Mouse (Mus musculus) ovary, postnatal 36 days (tissue): Measurements from ENCODE around the gene Praf2.
"Not testable (repeated sequence)": the region's sequence is repeated elsewhere in the genome, so short reads cannot be mapped to it uniquely, and the experiment has no call there.

ENCODE experiments used
- DNase-seq: peaks from one replicate; pipeline ENCODE4 v3.0.0; 2022; ENCODE audit warnings: low spot score, mixed read lengths

Gene Praf2

GRCm38 (mm10) chrX:7728215-7728921, at the start of gene Praf2:
Gene Praf2, plus strand, starts transcription at chrX:7728439.
- DNase-seq: peak; percentile 65

- no peak for DNase-seq
These were observed 49.3 kb upstream of the Praf2 start for GRCm38 (mm10) chrX:7678986-7679385.

GRCm38 (mm10) chrX:7679405-7680056, 48.7 kb upstream of the Praf2 start:
- DNase-seq: peak; percentile 89

- DNase-seq: no peak
These were observed 48.2 kb upstream of the Praf2 start for GRCm38 (mm10) chrX:7680057-7680412.

GRCm38 (mm10) chrX:7680864-7681263, 47.4 kb upstream of the Praf2 start, which contains the start of gene Magix:
Gene Magix, minus strand, starts transcription at chrX:7681251.
- no peak for DNase-seq

- DNase-seq: no peak
These were observed 39.9 kb upstream of the Praf2 start for GRCm38 (mm10) chrX:7688321-7688720.

- DNase-seq: no peak
These were observed 37.8 kb upstream of the Praf2 start for GRCm38 (mm10) chrX:7690486-7690885.

GRCm38 (mm10) chrX:7692862-7693261, 35.4 kb upstream of the Praf2 start:
- no peak for DNase-seq

- no peak for DNase-seq
These were observed 31.7 kb upstream of the Praf2 start for GRCm38 (mm10) chrX:7696520-7696919.

GRCm38 (mm10) chrX:7696954-7697381, 31.3 kb upstream of the Praf2 start, which contains the start of gene Gpkow:
Gene Gpkow, plus strand, starts transcription at chrX:7697131.
- DNase-seq: peak; percentile 69

GRCm38 (mm10) chrX:7713764-7714134, 14.5 kb upstream of the Praf2 start:
- DNase-seq: not testable (repeated sequence)

GRCm38 (mm10) chrX:7714135-7714899, 13.9 kb upstream of the Praf2 start, which contains the start of gene Wdr45:
Gene Wdr45, plus strand, starts transcription at chrX:7714333.
- DNase-seq: peak; percentile 87

- DNase-seq: not testable (repeated sequence)
These were observed 12.2 kb upstream of the Praf2 start for GRCm38 (mm10) chrX:7716058-7716457.

- peak; percentile 57 for DNase-seq
These were observed 6.5 kb upstream of the Praf2 start, which contains the start of gene Gm45208 for GRCm38 (mm10) chrX:7721514-7722281. Gene Gm45208, plus strand, starts transcription at chrX:7722245.

- no peak for DNase-seq
These were observed 6.0 kb upstream of the Praf2 start for GRCm38 (mm10) chrX:7722282-7722611.

GRCm38 (mm10) chrX:7722691-7723090, 5.5 kb upstream of the Praf2 start:
- DNase-seq: no peak

- no peak for DNase-seq
These were observed 4.1 kb upstream of the Praf2 start for GRCm38 (mm10) chrX:7724135-7724534.

GRCm38 (mm10) chrX:7725841-7726240, 2.4 kb upstream of the Praf2 start:
- no peak for DNase-seq

GRCm38 (mm10) chrX:7727176-7727575, 1.1 kb upstream of the Praf2 start:
- DNase-seq: peak; percentile 11

- no peak for DNase-seq
These were observed 655 bp downstream of the Praf2 start for GRCm38 (mm10) chrX:7728922-7729265.

GRCm38 (mm10) chrX:7733571-7734156, 5.4 kb downstream of the Praf2 start:
- DNase-seq: peak; percentile 66
